Mouse (Mus musculus): ENCODE measurements around the gene Dhdh. TPM values are rescaled to one million over a fixed set of nuclear protein-coding genes. Genes with fewer than 3 reads are reported as not detected.

The Dhdh gene
- total RNA-seq, 1 experiment from 2014 or later, result 7.5 TPM

GRCm38 (mm10) chr7:45458748-45459563 is 29.6 kb downstream of the Dhdh start:
- ATAC-seq (replicated peaks; ENCODE audit: insufficient number of reproducible peaks, low FRiP score, low TSS enrichment, poor library complexity, severe bottlenecking), result 0 out of 2 replicates have a peak, but pooled peaks have one; percentile 9

DNA sequence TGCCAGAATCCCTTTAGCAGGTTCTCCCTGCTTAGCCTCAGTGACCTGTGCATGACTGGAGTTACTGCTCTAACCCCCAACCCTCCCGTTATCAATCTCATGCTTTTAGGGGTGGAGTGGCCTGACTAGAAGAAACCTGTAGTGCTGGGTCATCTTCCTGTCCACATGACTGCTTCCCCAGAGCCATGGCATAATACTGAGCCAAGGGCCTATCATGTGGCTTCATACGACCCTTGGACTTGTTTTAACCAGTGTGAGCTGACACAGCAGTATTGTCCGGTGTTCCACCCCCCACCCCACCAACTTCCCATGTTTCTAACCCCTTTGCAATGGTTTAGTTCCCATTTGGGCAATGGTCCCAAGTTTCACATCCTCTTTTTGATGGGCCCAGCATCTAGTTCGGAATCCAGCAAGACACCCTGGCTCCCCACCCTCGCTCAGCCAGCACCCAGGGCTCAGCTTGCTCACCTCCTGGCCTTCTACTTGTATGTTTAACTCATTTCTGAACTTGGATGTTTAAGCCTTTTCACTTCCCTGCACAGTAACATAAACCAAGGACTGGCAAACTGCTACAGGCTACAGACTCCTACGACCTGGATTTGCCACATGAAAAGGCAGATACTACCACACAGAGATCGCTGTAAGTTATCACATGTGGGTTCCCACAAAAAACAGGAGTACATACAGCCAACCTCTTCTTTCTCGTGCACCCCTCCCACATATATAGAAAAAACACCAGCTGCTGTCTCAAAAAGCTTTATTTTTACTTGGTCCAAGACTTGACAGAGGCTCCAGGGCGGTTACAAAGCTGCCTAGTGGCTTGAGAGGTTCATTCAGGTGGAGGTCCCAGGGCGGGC is 31.2 kb downstream of the Dhdh start:
- ATAC-seq (replicated peaks; ENCODE audit: insufficient number of reproducible peaks, low FRiP score, low TSS enrichment, poor library complexity, severe bottlenecking), result peak; percentile 57

DNA sequence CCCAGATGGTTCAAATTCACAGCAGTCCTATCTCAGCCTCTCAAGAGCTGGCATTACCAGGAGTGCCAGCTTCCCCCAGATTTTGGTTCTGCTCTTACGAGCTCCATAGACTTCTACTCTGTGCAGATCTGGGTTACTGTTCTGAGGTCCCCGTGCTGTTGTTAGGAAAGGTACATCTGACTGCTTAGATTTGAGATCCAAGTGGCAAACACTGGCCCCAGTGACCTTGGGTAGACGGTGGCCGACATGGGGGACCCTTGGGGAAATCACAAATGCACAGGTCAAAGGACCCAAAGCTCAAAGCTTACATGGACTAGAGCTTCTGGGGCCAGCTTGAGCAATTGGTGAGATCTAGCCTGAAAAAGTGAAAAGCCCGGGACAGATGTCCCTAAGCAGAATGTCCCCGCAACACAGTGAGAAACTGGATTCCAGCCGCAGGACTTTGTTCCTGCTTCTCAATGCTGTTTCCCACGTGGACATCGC is 31.8 kb downstream of the Dhdh start:
- no peak for ATAC-seq (replicated peaks; ENCODE audit: insufficient number of reproducible peaks, low FRiP score, low TSS enrichment, poor library complexity, severe bottlenecking)

DNA sequence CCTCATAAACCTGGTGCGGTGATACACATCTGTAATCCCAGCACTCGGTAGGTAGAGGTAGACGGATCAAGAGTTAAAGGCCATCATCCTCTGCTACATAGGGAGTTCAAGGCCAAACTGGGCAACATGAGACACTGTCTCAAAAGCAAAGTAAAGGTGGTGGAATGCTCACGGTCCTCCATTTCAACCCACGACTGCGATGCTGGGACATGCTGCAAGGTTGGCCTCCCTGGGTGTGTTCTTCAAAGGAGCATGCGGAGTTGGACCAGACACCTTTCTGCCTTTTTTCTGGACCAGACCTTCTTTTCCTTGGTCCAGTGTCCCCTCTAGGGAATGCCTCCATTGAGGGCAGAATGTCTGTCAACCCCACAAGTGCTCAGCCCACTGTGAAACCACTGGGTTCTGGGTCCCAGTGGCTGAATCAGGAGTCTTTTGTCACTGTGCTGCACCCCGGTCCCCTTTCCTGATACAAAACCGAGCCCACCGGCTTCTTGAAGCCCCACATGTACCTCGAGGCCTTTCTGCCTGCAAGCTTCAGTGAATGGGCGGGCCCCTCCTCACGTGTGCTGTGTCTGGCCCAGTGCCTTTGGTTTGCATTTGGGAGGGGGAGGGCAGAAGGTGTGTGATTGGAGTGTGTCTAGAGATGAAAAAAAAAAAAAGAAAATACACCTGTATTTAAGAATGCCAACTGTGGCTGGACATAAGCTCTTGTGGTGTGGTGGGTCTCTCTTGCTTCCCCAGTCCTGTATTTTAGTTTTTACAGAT is 32.5 kb downstream of the Dhdh start:
- no peak for ATAC-seq (replicated peaks; ENCODE audit: insufficient number of reproducible peaks, low FRiP score, low TSS enrichment, poor library complexity, severe bottlenecking)

DNA sequence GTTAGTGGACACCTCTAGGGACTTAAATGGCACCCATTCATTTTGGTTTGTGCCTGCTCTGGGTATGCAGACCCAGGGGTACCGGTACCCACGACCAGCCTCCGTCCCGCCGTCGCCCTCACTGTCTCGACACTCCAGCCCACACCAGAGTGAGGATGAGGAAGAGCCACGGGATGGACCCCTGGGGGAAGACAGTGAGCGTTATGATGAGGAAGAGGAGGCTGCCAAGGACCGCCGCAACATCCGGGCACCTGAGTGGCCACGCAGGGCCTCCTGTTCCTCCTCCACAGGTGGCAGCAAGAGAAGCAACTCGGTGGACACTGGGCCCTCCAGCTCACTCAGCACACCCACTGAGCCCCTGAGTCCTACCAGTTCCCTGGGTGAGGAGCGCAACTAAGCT is 33.6 kb downstream of the Dhdh start:
- ATAC-seq (replicated peaks; ENCODE audit: insufficient number of reproducible peaks, low FRiP score, low TSS enrichment, poor library complexity, severe bottlenecking), result no peak

DNA sequence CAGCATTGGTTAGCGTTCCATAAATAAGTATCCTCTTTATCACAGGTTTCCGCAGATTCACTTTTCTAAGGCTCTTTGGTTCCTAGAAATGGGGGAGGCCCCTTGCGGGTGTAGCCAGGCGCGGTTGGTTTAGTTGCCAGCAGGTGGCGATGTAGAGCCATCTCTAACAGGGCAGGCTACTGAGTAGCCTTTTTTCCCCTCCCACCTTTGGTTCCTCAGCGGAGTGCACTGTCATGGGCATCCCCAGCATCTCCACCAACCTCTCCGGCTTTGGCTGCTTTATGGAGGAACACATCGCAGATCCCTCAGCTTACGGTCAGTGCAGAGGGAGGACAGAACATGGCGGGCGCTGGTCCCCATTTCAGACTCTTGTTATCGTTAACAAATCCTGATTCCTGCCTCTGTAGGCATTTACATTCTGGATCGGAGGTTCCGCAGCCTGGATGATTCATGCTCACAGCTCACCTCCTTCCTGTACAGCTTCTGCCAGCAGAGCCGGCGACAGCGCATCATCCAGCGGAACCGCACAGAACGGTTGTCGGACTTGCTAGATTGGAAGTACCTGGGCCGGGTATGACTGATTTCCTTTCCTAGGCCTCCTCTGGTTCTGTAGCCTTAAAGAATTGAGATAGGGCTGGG is 37.1 kb downstream of the Dhdh start:
- ATAC-seq (replicated peaks; ENCODE audit: insufficient number of reproducible peaks, low FRiP score, low TSS enrichment, poor library complexity, severe bottlenecking), result peak; percentile 90

DNA sequence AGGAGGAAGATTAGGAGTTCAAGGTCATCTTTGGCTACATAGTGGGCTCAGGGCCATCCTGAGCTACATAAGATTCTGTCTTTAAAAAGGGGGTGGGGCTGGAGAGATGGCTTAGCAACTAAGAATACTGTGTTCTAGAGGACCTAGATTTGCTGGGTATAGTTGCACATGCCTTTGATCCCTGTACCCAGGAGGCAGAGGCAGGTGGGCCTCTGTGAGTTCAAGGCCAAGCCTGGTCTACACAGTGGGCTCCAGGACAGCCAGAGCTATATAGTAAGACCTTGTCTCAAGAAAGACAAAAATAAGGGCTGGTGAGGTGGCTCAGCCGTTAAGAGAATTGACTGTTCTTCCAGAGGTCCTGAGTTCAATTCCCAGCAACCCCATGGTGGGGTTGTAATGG is 38.6 kb downstream of the Dhdh start:
- ATAC-seq (replicated peaks; ENCODE audit: insufficient number of reproducible peaks, low FRiP score, low TSS enrichment, poor library complexity, severe bottlenecking), result no peak

DNA sequence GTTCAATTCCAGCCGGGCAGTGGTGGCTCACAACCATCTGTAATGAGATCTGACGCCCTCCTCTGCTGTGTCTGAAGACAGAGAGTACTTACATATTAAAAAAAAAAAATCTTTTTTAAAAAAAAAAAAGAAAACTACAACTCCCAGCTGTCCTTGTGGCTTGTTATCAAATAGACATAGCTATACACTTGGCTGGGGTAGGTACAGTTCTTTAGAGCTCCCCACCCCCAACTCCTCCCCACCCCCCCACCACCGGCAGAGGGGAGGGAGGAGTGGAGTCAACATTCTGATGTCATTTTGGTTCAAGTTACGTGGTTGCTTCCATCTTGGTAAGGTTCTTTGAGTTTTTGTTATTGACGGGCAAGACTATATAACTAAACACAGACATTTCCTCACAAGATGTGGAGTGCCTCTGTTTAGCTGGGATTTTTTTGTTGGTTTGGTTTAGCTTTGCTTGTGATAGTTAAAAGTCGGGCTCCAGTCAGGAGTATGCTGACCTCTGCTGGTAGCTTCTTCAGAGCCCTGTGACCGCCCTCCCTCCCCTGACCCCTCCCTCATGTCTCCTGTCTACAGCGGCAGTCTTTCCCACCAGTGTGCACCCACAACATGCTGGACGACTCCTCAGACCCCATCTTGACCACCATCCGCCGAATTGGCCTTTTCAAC is 41.1 kb downstream of the Dhdh start:
- ATAC-seq (replicated peaks; ENCODE audit: insufficient number of reproducible peaks, low FRiP score, low TSS enrichment, poor library complexity, severe bottlenecking), result no peak

GRCm38 (mm10) chr7:45446589-45446988 is 42.0 kb downstream of the Dhdh start:
- no peak for ATAC-seq (replicated peaks; ENCODE audit: insufficient number of reproducible peaks, low FRiP score, low TSS enrichment, poor library complexity, severe bottlenecking)

DNA sequence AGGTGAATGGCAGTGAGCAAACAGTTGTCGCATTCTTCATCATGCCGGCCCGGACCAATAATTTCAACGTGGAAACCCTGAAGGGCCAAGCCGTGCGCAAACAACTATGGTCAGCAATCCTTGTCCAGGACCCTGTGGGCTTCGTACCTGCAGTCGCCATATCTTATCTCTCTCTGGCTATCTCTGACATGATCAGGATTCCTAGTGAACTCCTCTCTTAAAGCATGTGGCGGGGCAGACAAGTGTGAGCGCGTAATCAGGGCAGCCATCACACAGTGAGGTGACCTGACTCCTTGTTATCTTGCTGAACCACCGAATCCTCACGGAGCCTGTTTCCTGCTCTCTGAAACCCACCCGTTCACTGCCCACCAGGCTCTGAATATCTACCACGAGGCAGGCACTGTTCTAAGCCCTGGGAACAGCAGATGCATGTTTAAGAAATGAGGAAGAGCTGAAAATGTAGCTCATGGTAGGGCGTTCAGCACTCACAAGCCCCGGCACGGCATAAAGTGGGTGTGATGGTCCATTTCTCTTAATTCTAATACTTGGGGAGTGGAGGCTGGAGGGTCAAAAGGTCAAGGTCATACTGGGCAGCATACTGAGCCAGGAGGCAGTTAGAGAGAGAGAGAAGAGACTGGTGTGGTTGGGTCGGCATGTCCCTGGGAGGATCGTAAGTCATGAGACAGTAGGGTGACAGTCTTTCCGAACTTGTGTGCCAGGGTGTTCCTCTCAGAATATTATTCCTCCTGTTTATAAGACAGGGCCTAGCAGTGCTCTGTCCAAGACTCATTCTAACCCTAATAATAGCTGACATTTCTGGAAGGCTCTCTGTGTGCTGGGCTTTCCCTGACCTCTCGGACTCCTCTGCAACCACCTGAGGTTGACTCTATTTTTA is 44.8 kb downstream of the Dhdh start:
- ATAC-seq (replicated peaks; ENCODE audit: insufficient number of reproducible peaks, low FRiP score, low TSS enrichment, poor library complexity, severe bottlenecking), result no peak

- ATAC-seq (replicated peaks; ENCODE audit: insufficient number of reproducible peaks, low FRiP score, low TSS enrichment, poor library complexity, severe bottlenecking), result no peak
These were observed 50.9 kb downstream of the Dhdh start, which contains the start of gene Ruvbl2 for GRCm38 (mm10) chr7:45437521-45438276. Gene Ruvbl2, minus strand, starts transcription at chr7:45438096.

GRCm38 (mm10) chr7:45437046-45437445 is 51.6 kb downstream of the Dhdh start:
- no peak for ATAC-seq (replicated peaks; ENCODE audit: insufficient number of reproducible peaks, low FRiP score, low TSS enrichment, poor library complexity, severe bottlenecking)

DNA sequence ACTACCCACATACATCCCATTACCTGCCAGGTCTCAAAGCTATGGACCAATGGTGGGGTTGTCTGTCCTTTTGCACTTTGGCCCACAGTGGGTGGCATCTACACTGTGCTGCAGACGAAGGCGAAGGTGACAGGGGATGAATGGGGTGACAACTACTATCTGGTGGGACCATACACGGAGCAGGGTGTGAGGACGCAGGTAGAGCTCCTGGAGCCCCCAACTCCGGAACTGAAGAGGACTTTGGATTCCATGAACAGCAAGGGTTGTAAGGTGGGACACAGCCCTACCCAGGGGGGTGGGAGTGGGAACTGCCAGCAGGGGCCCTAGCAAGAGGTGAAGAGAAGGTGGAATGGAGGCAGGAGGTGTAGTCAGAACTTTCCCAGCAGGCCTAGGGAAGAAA is 52.2 kb downstream of the Dhdh start:
- ATAC-seq (replicated peaks; ENCODE audit: insufficient number of reproducible peaks, low FRiP score, low TSS enrichment, poor library complexity, severe bottlenecking), result no peak

- ATAC-seq (replicated peaks; ENCODE audit: insufficient number of reproducible peaks, low FRiP score, low TSS enrichment, poor library complexity, severe bottlenecking), result no peak
These were observed 53.6 kb downstream of the Dhdh start for GRCm38 (mm10) chr7:45435038-45435437.

DNA sequence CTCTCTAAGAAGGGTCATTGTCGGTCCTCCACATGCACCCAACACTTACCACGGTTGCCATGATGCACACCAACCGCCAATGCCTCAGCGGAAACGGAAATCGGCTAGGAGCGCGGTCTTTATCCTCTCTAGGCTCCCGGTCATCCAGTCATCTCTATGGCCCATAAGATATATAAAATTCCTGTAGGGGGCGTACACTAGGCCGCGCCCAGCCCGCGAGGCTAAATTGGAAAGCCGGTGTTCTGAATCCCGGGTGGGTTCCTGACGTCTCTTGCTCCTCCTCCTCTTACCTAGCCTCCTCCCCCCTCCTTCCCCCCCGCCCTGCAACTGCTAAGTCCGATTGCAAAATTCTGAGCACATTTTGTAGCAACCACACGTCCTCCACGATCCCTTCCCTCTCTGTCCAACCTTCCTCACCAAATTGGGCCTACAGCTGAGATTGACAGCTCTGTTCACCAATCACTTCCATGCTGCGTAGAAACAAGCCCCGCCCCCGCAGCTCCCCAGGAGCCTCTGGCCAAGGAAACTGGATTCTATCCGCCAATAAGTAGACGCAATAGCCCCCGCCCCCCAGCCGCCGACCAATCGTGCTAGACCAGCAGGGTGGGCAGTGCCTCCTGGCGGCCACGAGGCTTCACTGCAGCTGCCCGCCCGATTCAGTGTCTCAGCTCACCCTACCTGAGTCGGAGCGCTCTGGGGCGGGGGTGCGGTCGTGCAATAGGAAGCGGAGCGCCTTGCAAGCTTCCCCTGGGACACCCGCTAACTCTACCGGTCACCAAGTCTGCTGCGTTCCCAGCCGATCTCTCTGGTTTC is 54.2 kb downstream of the Dhdh start, which contains the start of gene Gys1:
TSS of gene Gys1 (plus strand) at position 642 of the 813 bp plus-strand sequence.
- peak; percentile 91 for ATAC-seq (replicated peaks; ENCODE audit: insufficient number of reproducible peaks, low FRiP score, low TSS enrichment, poor library complexity, severe bottlenecking)

DNA sequence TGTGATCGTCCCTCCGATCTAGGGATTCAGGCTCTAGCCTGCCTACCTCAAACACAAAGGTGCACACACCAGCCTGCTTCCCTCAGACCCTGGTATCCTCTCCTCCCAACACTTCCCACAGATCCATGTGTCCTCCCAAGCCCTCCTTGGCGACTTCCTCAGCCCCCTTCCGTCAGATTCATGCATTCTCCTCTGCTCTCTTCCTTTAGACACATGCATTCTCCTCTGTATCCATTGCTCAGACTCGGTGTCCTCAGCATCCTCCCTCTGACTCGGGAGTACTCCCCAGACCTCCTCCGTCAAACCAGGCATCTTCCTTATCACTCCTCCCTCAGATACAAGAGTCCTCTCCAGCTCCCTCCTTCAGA is 54.8 kb downstream of the Dhdh start:
- no peak for ATAC-seq (replicated peaks; ENCODE audit: insufficient number of reproducible peaks, low FRiP score, low TSS enrichment, poor library complexity, severe bottlenecking)

All from monocyte, adult 5-6 weeks (primary cell).